Mouse (Mus musculus) ES-E14 (cell line): ENCODE results near the gene Crip3.

Experiments used
- CHD2 ChIP-seq: IDR thresholded peaks from 2 replicates; pipeline ENCODE4 v1.6.1; 2014; ENCODE audit warnings: mild to moderate bottlenecking, low read depth, low read length, inconsistent platforms
- ZC3H11A ChIP-seq: IDR thresholded peaks from 2 replicates; pipeline ENCODE4 v1.6.1; 2012; ENCODE audit warnings: low read depth, mild to moderate bottlenecking, inconsistent platforms, low read length, borderline replicate concordance

DNA sequence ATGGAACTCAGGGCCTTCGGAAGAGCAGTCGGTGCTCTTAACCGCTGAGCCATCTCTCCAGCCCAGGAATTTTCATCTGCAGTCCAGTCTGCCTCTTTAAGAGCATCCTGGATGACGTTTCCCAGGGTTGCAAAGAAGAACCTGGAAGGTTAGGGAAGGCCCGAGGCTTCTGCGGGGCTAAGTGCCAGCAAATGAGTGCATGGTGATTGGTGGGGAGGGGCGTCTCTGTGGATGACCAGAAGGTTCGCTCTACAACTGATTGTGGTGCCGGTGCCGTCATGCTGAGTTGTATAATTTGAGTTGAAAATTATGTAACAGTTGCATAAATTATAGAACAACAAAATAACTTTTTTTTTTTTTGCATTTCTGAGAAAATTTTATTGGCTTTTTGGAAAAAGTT lies 10.4 kb downstream of the Crip3 start:
- TF ChIP-seq ZC3H11A (no peak), CHD2 (no peak)
